Mouse (Mus musculus): ENCODE measurements around the gene Fam189a1.

- TF ChIP-seq CTCF (IDR thresholded peaks at IDR 0.05; ENCODE audit: low read depth), result no peak
- TF ChIP-seq EP300 (IDR thresholded peaks at IDR 0.05; ENCODE audit: low read depth), result no peak
These were observed 49.7 kb upstream of the Fam189a1 start for GRCm38 (mm10) chr7:65206021-65206420.

Data from liver, embryonic 14.5 days (tissue).